ENCODE assay signal across 13 mouse cellular contexts in genomic region chr5:13353539-13353938, GRCm38 (mm10).
"Had no signal": no experiment of that assay in that cellular context is flagged by ENCODE, and none has a peak within 500 bp of the region (broad histone marks: within the 10 kb centered on the region; RNA-seq: fewer than 3 reads in every experiment).

No protein-coding gene starts in this region.

- H3K4me2 ChIP-seq: liver, embryonic 13.5 days; midbrain, embryonic 13.5 days had no signal

- H3K36me3 ChIP-seq: liver, embryonic 13.5 days; midbrain, embryonic 13.5 days had no signal

- ATAC-seq: intestine, postnatal 0 days; midbrain, embryonic 13.5 days had no signal

- H3K4me3 ChIP-seq: layer of hippocampus, adult 2 months; left cerebral cortex, adult 2 months; liver, embryonic 13.5 days; midbrain, embryonic 13.5 days had no signal

- H3K4me1 ChIP-seq: liver, embryonic 13.5 days; midbrain, embryonic 13.5 days had no signal

- DNase-seq: kidney, adult 2 months; kidney, postnatal 25 days; layer of hippocampus, adult 9-11 months; liver, embryonic 13.5 days; thymus, adult 2 months; thymus, postnatal 14 days had no signal

- H3K9me3 ChIP-seq: liver, embryonic 13.5 days; midbrain, embryonic 13.5 days had no signal

- H3K27ac ChIP-seq: kidney, postnatal 0 days; layer of hippocampus, adult 2 months; left cerebral cortex, adult 2 months; liver, embryonic 13.5 days; macrophage; midbrain, embryonic 13.5 days; stomach, postnatal 0 days had no signal

- H3K27me3 ChIP-seq: liver, embryonic 13.5 days; midbrain, embryonic 13.5 days had no signal

- H3K9ac ChIP-seq: liver, embryonic 13.5 days; midbrain, embryonic 13.5 days had no signal
